Mouse (Mus musculus) heart, postnatal 10 days (tissue): ENCODE data around the gene Mfsd10. TPM values are rescaled to one million over a fixed set of nuclear protein-coding genes. Genes with fewer than 3 reads are reported as not detected.

ENCODE experiments used
- DNase-seq, 2 experiments: peaks; one replicate each; pipeline ENCODE4 v3.0.0; 2021
- intact Hi-C: fragments of 180-260 bp; cut with DNase I; formaldehyde crosslinking; loops from one replicate; pipeline ENCODE4 v1.15.1; 2025
- total RNA-seq, 2 experiments: library from RNA; stranded (reverse); gene quantifications; 2 replicates each; pipeline ENCODE4 v1.2.3; 2021

Mfsd10 gene
- 10 to 100 TPM; 20.7 to 25.4 TPM for total RNA-seq

GRCm38 (mm10) chr5:34636481-34637287 lies at the start of gene Mfsd10:
Mfsd10 (minus strand) TSS chr5:34637212.
- peak; percentile 86 to 89 for DNase-seq
- intact Hi-C loops: loop anchor here (2.0 to 5.0 kb wide), 2 partner anchors 89 to 118 kb away; no protein-coding TSS in a partner anchor

- DNase-seq: no peak
- intact Hi-C loops: no loop called here
Measured at GRCm38 (mm10) chr5:34670280-34670679, 33.3 kb upstream of the Mfsd10 start.

GRCm38 (mm10) chr5:34669493-34669892 lies 32.5 kb upstream of the Mfsd10 start:
- intact Hi-C loops: no loop called here
- no peak for DNase-seq

GRCm38 (mm10) chr5:34663231-34663630 lies 26.2 kb upstream of the Mfsd10 start:
- intact Hi-C loops: loop anchor here (5.0 kb wide), 1 partner anchor 379 kb away; the partner anchor contains the start of gene Hgfac
- DNase-seq: no peak

GRCm38 (mm10) chr5:34661909-34662308 lies 24.9 kb upstream of the Mfsd10 start:
- DNase-seq: no peak

GRCm38 (mm10) chr5:34660591-34661130 lies 23.6 kb upstream of the Mfsd10 start:
- intact Hi-C loops: loop anchor here (1.0 to 5.0 kb wide), 2 partner anchors 101 to 382 kb away; partner anchors contain the start of genes Hgfac and Htt
- no peak for DNase-seq

More at GRCm38 (mm10) chr5:34661909-34662308, 24.9 kb upstream of the Mfsd10 start:
- intact Hi-C loops: loop anchor here (1.0 to 5.0 kb wide), 2 partner anchors 99 to 380 kb away; partner anchors contain the start of genes Hgfac and Htt

- intact Hi-C loops: loop anchor here (5.0 kb wide), 1 partner anchor 382 kb away; the partner anchor contains the start of gene Hgfac
- peak; percentile 100 for DNase-seq
Measured at GRCm38 (mm10) chr5:34659686-34660590, 22.9 kb upstream of the Mfsd10 start, which contains the start of the genes Nop14 and Grk4. Nop14 (minus strand) TSS chr5:34660148. Grk4 (plus strand) TSS chr5:34660379.

GRCm38 (mm10) chr5:34657556-34657955 lies 20.5 kb upstream of the Mfsd10 start:
- DNase-seq: no peak
- intact Hi-C loops: no loop called here

GRCm38 (mm10) chr5:34654881-34655280 lies 17.9 kb upstream of the Mfsd10 start:
- intact Hi-C loops: no loop called here
- DNase-seq: no peak

- intact Hi-C loops: no loop called here
Measured at GRCm38 (mm10) chr5:34652961-34653360, 15.9 kb upstream of the Mfsd10 start.

GRCm38 (mm10) chr5:34647581-34647980 lies 10.6 kb upstream of the Mfsd10 start:
- intact Hi-C loops: loop anchor here (10.0 kb wide), 1 partner anchor 213 kb away; no protein-coding TSS in a partner anchor
- DNase-seq: peak; percentile 38 to 74

More at GRCm38 (mm10) chr5:34652961-34653360, 15.9 kb upstream of the Mfsd10 start:
- no peak for DNase-seq

GRCm38 (mm10) chr5:34642932-34643331 lies 5.9 kb upstream of the Mfsd10 start:
- DNase-seq: peak; percentile 61 to 66
- intact Hi-C loops: loop anchor here (10.0 kb wide), 1 partner anchor 208 kb away; no protein-coding TSS in a partner anchor

- intact Hi-C loops: loop anchor here (10.0 kb wide), 1 partner anchor 207 kb away; no protein-coding TSS in a partner anchor
Measured at GRCm38 (mm10) chr5:34641991-34642390, 5.0 kb upstream of the Mfsd10 start.

GRCm38 (mm10) chr5:34637591-34638156 lies 662 bp upstream of the Mfsd10 start:
- DNase-seq: no peak
- intact Hi-C loops: loop anchor here (2.0 to 5.0 kb wide), 2 partner anchors 90 to 119 kb away; no protein-coding TSS in a partner anchor

More at GRCm38 (mm10) chr5:34641991-34642390, 5.0 kb upstream of the Mfsd10 start:
- DNase-seq: no peak

GRCm38 (mm10) chr5:34635665-34636192 lies 1.3 kb downstream of the Mfsd10 start:
- peak in 1 of 2 experiments; percentile 44 for DNase-seq
- intact Hi-C loops: loop anchor here (2.0 to 5.0 kb wide), 2 partner anchors 88 to 117 kb away; no protein-coding TSS in a partner anchor

- peak in 1 of 2 experiments; percentile 12 for DNase-seq
- intact Hi-C loops: loop anchor here (5.0 kb wide), 1 partner anchor 88 kb away; no protein-coding TSS in a partner anchor
Measured at GRCm38 (mm10) chr5:34634746-34635400, 2.1 kb downstream of the Mfsd10 start.

- intact Hi-C loops: no loop called here
Measured at GRCm38 (mm10) chr5:34633641-34634040, 3.4 kb downstream of the Mfsd10 start.

GRCm38 (mm10) chr5:34632996-34633395 lies 4.0 kb downstream of the Mfsd10 start:
- intact Hi-C loops: no loop called here
- no peak for DNase-seq

More at GRCm38 (mm10) chr5:34633641-34634040, 3.4 kb downstream of the Mfsd10 start:
- DNase-seq: peak; percentile 35 to 40

- DNase-seq: no peak
- intact Hi-C loops: no loop called here
Measured at GRCm38 (mm10) chr5:34609966-34610365, 27.0 kb downstream of the Mfsd10 start.
